Mouse (Mus musculus): Measurements from ENCODE around the gene Ifnl2. TPM values are rescaled to one million over a fixed set of nuclear protein-coding genes. Genes with fewer than 3 reads are reported as not detected.
A peak's percentile ranks its signal among the peaks of the same experiment; 100 is the strongest.
"Not testable (repeated sequence)": the region's sequence is repeated elsewhere in the genome, so short reads cannot be mapped to it uniquely, and the experiment has no call there.

Gene Ifnl2
- polyA plus RNA-seq (2011; ENCODE audit: insufficient read depth, insufficient read length, low read depth, missing spikeins) = not detected in 2 replicates

- H3K4me1 ChIP-seq (ENCODE audit: control insufficient read depth, insufficient read depth, low read length); H3K36me3 ChIP-seq (ENCODE audit: control insufficient read depth, insufficient read depth, low read length, poor library complexity, severe bottlenecking); H3K27me3 ChIP-seq (ENCODE audit: control insufficient read depth, insufficient read depth, low read length, poor library complexity, severe bottlenecking); H3K4me3 ChIP-seq (ENCODE audit: low read depth, low read length); H3K27ac ChIP-seq (ENCODE audit: insufficient read depth, low read length); H3K9ac ChIP-seq (ENCODE audit: low read depth, poor library complexity, severe bottlenecking); H3K9me3 ChIP-seq (replicated peaks; ENCODE audit: control insufficient read depth, insufficient read depth, low read length, poor library complexity, severe bottlenecking): not testable (repeated sequence)
These were observed at the start of gene Ifnl2 for GRCm38 (mm10) chr7:28510405-28510974. Ifnl2 (minus strand) TSS chr7:28510455.

- Histone ChIP-seq H3K9ac (ENCODE audit: low read depth, poor library complexity, severe bottlenecking) (no peak overlapping the region), H3K4me1 (ENCODE audit: control insufficient read depth, insufficient read depth, low read length) (peaks cover 6% of the 10 kb centered on the region), H3K9me3 (replicated peaks; ENCODE audit: control insufficient read depth, insufficient read depth, low read length, poor library complexity, severe bottlenecking) (no peaks in the 10 kb centered on the region), H3K27ac (ENCODE audit: insufficient read depth, low read length) (no peak overlapping the region; the same call in 1 of the 2 replicates), H3K27me3 (ENCODE audit: control insufficient read depth, insufficient read depth, low read length, poor library complexity, severe bottlenecking) (no peaks in the 10 kb centered on the region), H3K4me3 (ENCODE audit: low read depth, low read length) (no peak overlapping the region), H3K36me3 (ENCODE audit: control insufficient read depth, insufficient read depth, low read length, poor library complexity, severe bottlenecking) (peaks cover 3% of the 10 kb centered on the region; the same call in 1 of the 2 replicates)
- TF ChIP-seq EP300 (IDR thresholded peaks at IDR 0.05; ENCODE audit: insufficient read depth, low read depth, low read length) (no peak), CTCF (IDR thresholded peaks at IDR 0.05; ENCODE audit: low read depth, low read length) (no peak), POLR2A (IDR thresholded peaks at IDR 0.05; ENCODE audit: insufficient read depth, low read length) (no peak)
These were observed 48.2 kb upstream of the Ifnl2 start for GRCm38 (mm10) chr7:28558486-28558885.

- TF ChIP-seq POLR2A (IDR thresholded peaks at IDR 0.05; ENCODE audit: insufficient read depth, low read length) (no peak), EP300 (IDR thresholded peaks at IDR 0.05; ENCODE audit: insufficient read depth, low read depth, low read length) (no peak), CTCF (IDR thresholded peaks at IDR 0.05; ENCODE audit: low read depth, low read length) (no peak)
- H3K36me3 ChIP-seq (ENCODE audit: control insufficient read depth, insufficient read depth, low read length, poor library complexity, severe bottlenecking) = peaks cover 3% of the 10 kb centered on the region; the same call in 1 of the 2 replicates
- H3K4me1 ChIP-seq (ENCODE audit: control insufficient read depth, insufficient read depth, low read length) = peaks cover 6% of the 10 kb centered on the region
- no peak overlapping the region for H3K27ac ChIP-seq (ENCODE audit: insufficient read depth, low read length)
- H3K4me3 ChIP-seq (ENCODE audit: low read depth, low read length) = no peak overlapping the region
- no peaks in the 10 kb centered on the region for H3K27me3 ChIP-seq (ENCODE audit: control insufficient read depth, insufficient read depth, low read length, poor library complexity, severe bottlenecking)
- no peak overlapping the region for H3K9ac ChIP-seq (ENCODE audit: low read depth, poor library complexity, severe bottlenecking)
- H3K9me3 ChIP-seq (replicated peaks; ENCODE audit: control insufficient read depth, insufficient read depth, low read length, poor library complexity, severe bottlenecking) = no peaks in the 10 kb centered on the region
These were observed 47.5 kb upstream of the Ifnl2 start for GRCm38 (mm10) chr7:28557708-28558107.

- H3K4me1 ChIP-seq (ENCODE audit: control insufficient read depth, insufficient read depth, low read length) = peaks cover 6% of the 10 kb centered on the region
- no peak for TF ChIP-seq EP300 (IDR thresholded peaks at IDR 0.05; ENCODE audit: insufficient read depth, low read depth, low read length)
- no peak overlapping the region for H3K4me3 ChIP-seq (ENCODE audit: low read depth, low read length)
- H3K9ac ChIP-seq (ENCODE audit: low read depth, poor library complexity, severe bottlenecking) = no peak overlapping the region
- H3K27ac ChIP-seq (ENCODE audit: insufficient read depth, low read length) = no peak overlapping the region
- H3K27me3 ChIP-seq (ENCODE audit: control insufficient read depth, insufficient read depth, low read length, poor library complexity, severe bottlenecking) = no peaks in the 10 kb centered on the region
- no peaks in the 10 kb centered on the region for H3K9me3 ChIP-seq (replicated peaks; ENCODE audit: control insufficient read depth, insufficient read depth, low read length, poor library complexity, severe bottlenecking)
- H3K36me3 ChIP-seq (ENCODE audit: control insufficient read depth, insufficient read depth, low read length, poor library complexity, severe bottlenecking) = peaks cover 3% of the 10 kb centered on the region; the same call in 1 of the 2 replicates
These were observed 46.8 kb upstream of the Ifnl2 start for GRCm38 (mm10) chr7:28557069-28557468.

GRCm38 (mm10) chr7:28555939-28556535, 45.8 kb upstream of the Ifnl2 start:
- H3K4me3 ChIP-seq (ENCODE audit: low read depth, low read length) = no peak overlapping the region
- H3K36me3 ChIP-seq (ENCODE audit: control insufficient read depth, insufficient read depth, low read length, poor library complexity, severe bottlenecking) = peaks cover 3% of the 10 kb centered on the region; the same call in 1 of the 2 replicates
- no peak overlapping the region for H3K9ac ChIP-seq (ENCODE audit: low read depth, poor library complexity, severe bottlenecking)
- TF ChIP-seq EP300 (IDR thresholded peaks at IDR 0.05; ENCODE audit: insufficient read depth, low read depth, low read length) = no peak
- TF ChIP-seq CTCF (IDR thresholded peaks at IDR 0.05; ENCODE audit: low read depth, low read length) = no peak
- no peak for TF ChIP-seq POLR2A (IDR thresholded peaks at IDR 0.05; ENCODE audit: insufficient read depth, low read length)
- no peaks in the 10 kb centered on the region for H3K27me3 ChIP-seq (ENCODE audit: control insufficient read depth, insufficient read depth, low read length, poor library complexity, severe bottlenecking)
- H3K27ac ChIP-seq (ENCODE audit: insufficient read depth, low read length) = peak overlapping the region; percentile 82
- H3K4me1 ChIP-seq (ENCODE audit: control insufficient read depth, insufficient read depth, low read length) = peaks cover 6% of the 10 kb centered on the region
- no peaks in the 10 kb centered on the region for H3K9me3 ChIP-seq (replicated peaks; ENCODE audit: control insufficient read depth, insufficient read depth, low read length, poor library complexity, severe bottlenecking)

- no peaks in the 10 kb centered on the region for H3K27me3 ChIP-seq (ENCODE audit: control insufficient read depth, insufficient read depth, low read length, poor library complexity, severe bottlenecking)
- H3K27ac ChIP-seq (ENCODE audit: insufficient read depth, low read length) = no peak overlapping the region
These were observed 42.8 kb upstream of the Ifnl2 start for GRCm38 (mm10) chr7:28553076-28553475.

More at GRCm38 (mm10) chr7:28553076-28553475, 42.8 kb upstream of the Ifnl2 start:
- no peaks in the 10 kb centered on the region for H3K9me3 ChIP-seq (replicated peaks; ENCODE audit: control insufficient read depth, insufficient read depth, low read length, poor library complexity, severe bottlenecking)
- H3K36me3 ChIP-seq (ENCODE audit: control insufficient read depth, insufficient read depth, low read length, poor library complexity, severe bottlenecking) = no peaks in the 10 kb centered on the region
- no peak overlapping the region for H3K9ac ChIP-seq (ENCODE audit: low read depth, poor library complexity, severe bottlenecking)
- peaks cover 9% of the 10 kb centered on the region for H3K4me1 ChIP-seq (ENCODE audit: control insufficient read depth, insufficient read depth, low read length)
- no peak for TF ChIP-seq POLR2A (IDR thresholded peaks at IDR 0.05; ENCODE audit: insufficient read depth, low read length)
- no peak for TF ChIP-seq CTCF (IDR thresholded peaks at IDR 0.05; ENCODE audit: low read depth, low read length)
- no peak for TF ChIP-seq EP300 (IDR thresholded peaks at IDR 0.05; ENCODE audit: insufficient read depth, low read depth, low read length)
- no peak overlapping the region for H3K4me3 ChIP-seq (ENCODE audit: low read depth, low read length)
